Comparison of ENCODE assay signal across 26 mouse cellular contexts in the genomic region with DNA sequence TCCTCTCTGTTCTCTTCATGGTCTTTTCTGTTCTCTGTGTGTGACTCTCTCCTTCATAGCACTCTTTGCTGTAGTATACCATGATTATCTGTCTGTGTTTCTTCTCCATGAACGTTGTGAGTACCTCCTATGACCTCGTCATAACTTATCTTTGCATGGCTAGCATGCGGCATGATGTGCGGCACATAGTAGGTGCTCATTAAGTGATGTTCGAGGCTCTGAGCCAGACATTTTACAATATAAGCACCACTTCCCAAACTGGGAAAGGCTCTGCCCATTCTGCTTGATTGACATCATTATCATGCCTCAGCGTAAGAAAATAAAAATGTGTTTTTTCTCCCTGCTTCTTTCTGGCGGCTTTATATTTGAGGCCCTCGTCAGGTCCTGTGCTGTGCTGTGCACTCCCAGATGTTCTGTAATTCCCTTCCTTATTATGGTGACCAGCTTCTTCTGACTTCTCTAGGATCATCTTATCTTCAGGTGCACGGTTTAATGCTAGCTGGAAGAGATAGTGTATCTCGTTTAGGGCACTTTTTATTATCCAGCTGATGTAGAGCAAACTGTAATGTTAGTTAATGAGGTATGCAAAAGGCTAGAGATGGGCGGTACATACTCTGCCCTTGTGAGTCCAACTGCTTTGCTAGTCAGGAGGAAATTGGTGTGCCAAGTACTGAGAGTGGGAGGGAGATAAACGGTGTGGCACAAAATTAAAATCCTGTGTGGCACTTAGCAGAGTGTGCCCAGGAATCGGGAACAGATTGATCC. TPM values are rescaled to one million over a fixed set of nuclear protein-coding genes. Genes with fewer than 3 reads are reported as not detected.
DNase-seq lines count a peak whose midpoint lies in the region; ATAC-seq and TF ChIP-seq lines count a peak whose summit lies in the region.
"Had no signal": no experiment of that assay in that cellular context is flagged by ENCODE, and none has a peak within 500 bp of the region (broad histone marks: within the 10 kb centered on the region; RNA-seq: fewer than 3 reads in every experiment).

No protein-coding gene starts in this region.

- H3K79me2 ChIP-seq in CH12.LX (replicated peaks; ENCODE audit: control insufficient read depth, extremely low read depth, insufficient read depth, poor library complexity, severe bottlenecking), result no peaks in the 10 kb centered on the region

- no peak for ATAC-seq in heart, embryonic 11.5 days (replicated peaks; ENCODE audit: insufficient number of reproducible peaks, low FRiP score, low TSS enrichment)
- peak; percentile 93 for ATAC-seq in intestine, postnatal 0 days
- ATAC-seq in granulocyte monocyte progenitor cell, adult 5-6 weeks (replicated peaks; ENCODE audit: poor library complexity, severe bottlenecking), result no peak
- ATAC-seq: forebrain, embryonic 15.5 days; hindbrain, embryonic 16.5 days; midbrain, embryonic 15.5 days had no signal

- DNase-seq in heart, adult 11 months, result peak; percentile 81
- no peak for DNase-seq in CH12.LX (ENCODE audit: extremely low read depth)
- DNase-seq in R1 (ENCODE audit: low read depth, low spot score), result peak; percentile 33
- DNase-seq in embryo, embryonic 10.5 days (ENCODE audit: low spot score), result no peak
- no peak for DNase-seq in adrenal gland, postnatal 10 days
- DNase-seq: adrenal gland, postnatal 25 days; cerebellum, adult 11-12 months; cerebellum, adult 9-11 months; kidney, adult 11 months; right cerebral cortex, postnatal 25 days; spleen, adult 18-20 months; thymus, postnatal 14 days had no signal

- dilution Hi-C loops in CH12.LX (cut with MboI; ENCODE audit: extremely low pct_ligation_motif_present, extremely low pct_unique_long_range_greater_than_20kb, low sequenced_read_pairs), result no loop called here

- H3K36me3 ChIP-seq in heart, embryonic 11.5 days (ENCODE audit: control insufficient read depth, insufficient read depth, low read length), result peaks cover 13% of the 10 kb centered on the region
- peaks cover 0 to 26% of the 10 kb centered on the region in 2 experiments for H3K36me3 ChIP-seq in CH12.LX (replicated peaks in 1 of 2; ENCODE audit: control insufficient read depth in 1 of 2, insufficient read depth in 1 of 2, low read length in 1 of 2)
- peaks cover 6% of the 10 kb centered on the region; the same call in 1 of the 2 replicates for H3K36me3 ChIP-seq in intestine, postnatal 0 days (ENCODE audit: control insufficient read depth, insufficient read depth)
- H3K36me3 ChIP-seq: liver, embryonic 15.5 days; midbrain, embryonic 10.5 days; midbrain, embryonic 15.5 days had no signal

- no peaks in the 10 kb centered on the region for H3K4me1 ChIP-seq in heart, embryonic 11.5 days (ENCODE audit: control insufficient read depth, insufficient read depth, low read length)
- peaks cover 10 to 43% of the 10 kb centered on the region in 2 experiments for H3K4me1 ChIP-seq in CH12.LX (ENCODE audit: control insufficient read depth in 1 of 2, insufficient read depth in 2 of 2)
- H3K4me1 ChIP-seq in intestine, postnatal 0 days (replicated peaks; ENCODE audit: control insufficient read depth, insufficient read depth, low read length), result no peaks in the 10 kb centered on the region
- H3K4me1 ChIP-seq: forebrain, embryonic 15.5 days; limb, embryonic 12.5 days; liver, embryonic 15.5 days; lung, embryonic 15.5 days; midbrain, embryonic 10.5 days; midbrain, embryonic 15.5 days; neural tube, embryonic 15.5 days had no signal

- WGBS in heart, embryonic 11.5 days (ENCODE audit: insufficient replicate concordance), result 85% methylated on average over 13 of the region's 13 CpGs
- WGBS in intestine, postnatal 0 days, result 43% methylated on average over 13 of the region's 13 CpGs

- no peak overlapping the region for H3K4me3 ChIP-seq in heart, embryonic 11.5 days (ENCODE audit: low read depth, low read length)
- H3K4me3 ChIP-seq in CH12.LX (replicated peaks in 1 of 3; ENCODE audit: low read depth in 2 of 3, low read length in 2 of 3, poor library complexity in 1 of 3), result no peak overlapping the region
- H3K4me3 ChIP-seq in intestine, postnatal 0 days (ENCODE audit: low read depth, low read length), result no peak overlapping the region
- H3K4me3 ChIP-seq: forebrain, embryonic 15.5 days; heart, embryonic 15.5 days; layer of hippocampus, adult 2 months; left cerebral cortex, adult 2 months; limb, embryonic 12.5 days; liver, embryonic 15.5 days; lung, embryonic 15.5 days; midbrain, embryonic 10.5 days; midbrain, embryonic 15.5 days; neural tube, embryonic 15.5 days had no signal

- no peak for TF ChIP-seq RAD21 in CH12.LX (IDR thresholded peaks at IDR 0.05; ENCODE audit: low read depth, low read length)

- no peak for TF ChIP-seq EP300 in CH12.LX (IDR thresholded peaks at IDR 0.05; ENCODE audit: low read length)

- no peaks in the 10 kb centered on the region for H3K27me3 ChIP-seq in heart, embryonic 11.5 days (ENCODE audit: control insufficient read depth, insufficient read depth, low read length)
- no peaks in the 10 kb centered on the region for H3K27me3 ChIP-seq in CH12.LX (replicated peaks)
- H3K27me3 ChIP-seq in intestine, postnatal 0 days (replicated peaks; ENCODE audit: control insufficient read depth, insufficient read depth, low read length), result no peaks in the 10 kb centered on the region
- H3K27me3 ChIP-seq: forebrain, embryonic 15.5 days; heart, embryonic 15.5 days; limb, embryonic 12.5 days; liver, embryonic 15.5 days; lung, embryonic 15.5 days; midbrain, embryonic 15.5 days; neural tube, embryonic 15.5 days had no signal

- TF ChIP-seq CTCF in CH12.LX (conservative IDR thresholded peaks at IDR 0.05 in 1 of 2, IDR thresholded peaks at IDR 0.05 in 1 of 2; ENCODE audit: low read depth in 2 of 2, low read length in 2 of 2), result no peak
- no peak for TF ChIP-seq CTCF in intestine, postnatal 0 days (IDR thresholded peaks at IDR 0.05; ENCODE audit: low read depth)

- no peak overlapping the region for H3K9ac ChIP-seq in heart, embryonic 11.5 days (ENCODE audit: low read depth, low read length)
- H3K9ac ChIP-seq in CH12.LX (ENCODE audit: insufficient read depth, low read depth), result no peak overlapping the region
- H3K9ac ChIP-seq in intestine, postnatal 0 days (ENCODE audit: low read depth, low read length), result no peak overlapping the region
- H3K9ac ChIP-seq: forebrain, embryonic 15.5 days; heart, embryonic 15.5 days; limb, embryonic 12.5 days; liver, embryonic 15.5 days; lung, embryonic 15.5 days; midbrain, embryonic 15.5 days; neural tube, embryonic 15.5 days had no signal

- H3K9me3 ChIP-seq in heart, embryonic 11.5 days (replicated peaks; ENCODE audit: control insufficient read depth, low read length), result peaks cover 4% of the 10 kb centered on the region; the same call in 1 of the 2 replicates
- H3K9me3 ChIP-seq in CH12.LX (replicated peaks; ENCODE audit: low read length), result no peaks in the 10 kb centered on the region
- H3K9me3 ChIP-seq in intestine, postnatal 0 days (ENCODE audit: control insufficient read depth), result no peaks in the 10 kb centered on the region
- H3K9me3 ChIP-seq: forebrain, embryonic 15.5 days; heart, embryonic 15.5 days; liver, embryonic 15.5 days; lung, embryonic 15.5 days; midbrain, embryonic 10.5 days; midbrain, embryonic 15.5 days; neural tube, embryonic 15.5 days had no signal

- no peak overlapping the region for H3K27ac ChIP-seq in heart, embryonic 11.5 days (ENCODE audit: low read depth, low read length)
- no peak overlapping the region for H3K27ac ChIP-seq in CH12.LX (ENCODE audit: insufficient read depth, low read depth)
- no peak overlapping the region for H3K27ac ChIP-seq in intestine, postnatal 0 days (ENCODE audit: low read depth, low read length)
- H3K27ac ChIP-seq: forebrain, embryonic 15.5 days; heart, embryonic 15.5 days; layer of hippocampus, adult 2 months; left cerebral cortex, adult 2 months; limb, embryonic 12.5 days; liver, embryonic 15.5 days; lung, embryonic 15.5 days; midbrain, embryonic 10.5 days; midbrain, embryonic 15.5 days; neural tube, embryonic 15.5 days had no signal

- TF ChIP-seq POLR2A in CH12.LX (IDR thresholded peaks at IDR 0.05; ENCODE audit: low read depth, low read length), result peak; percentile 59

- H3K4me2 ChIP-seq in heart, embryonic 11.5 days, result no peak overlapping the region
- no peak overlapping the region for H3K4me2 ChIP-seq in CH12.LX (ENCODE audit: insufficient read depth, low read depth, poor library complexity, severe bottlenecking)
- peak overlapping the region; percentile 7; the same call in 1 of the 2 replicates for H3K4me2 ChIP-seq in intestine, postnatal 0 days (replicated peaks; ENCODE audit: low read depth)
- H3K4me2 ChIP-seq: forebrain, embryonic 15.5 days; heart, embryonic 15.5 days; limb, embryonic 12.5 days; liver, embryonic 15.5 days; lung, embryonic 15.5 days; midbrain, embryonic 15.5 days; neural tube, embryonic 15.5 days had no signal

- in situ Hi-C loops in CH12.LX (cut with MboI; ENCODE audit: low pct_ligation_motif_present, low pct_unique_long_range_greater_than_20kb, low sequenced_read_pairs), result no loop called here

TF ChIP-seq in CH12.LX, 34 proteins besides CTCF, POLR2A, EP300 and RAD21 (continues in another document):
- TF ChIP-seq IRF4 (IDR thresholded peaks at IDR 0.05; ENCODE audit: low read depth, low read length) (no peak), BHLHE40 (IDR thresholded peaks at IDR 0.05; ENCODE audit: low read depth, low read length) (no peak), TCF12 (IDR thresholded peaks at IDR 0.05; ENCODE audit: low read depth, low read length) (no peak), NELFE (IDR thresholded peaks at IDR 0.05; ENCODE audit: low read depth, low read length) (no peak), CHD1 (IDR thresholded peaks at IDR 0.05; ENCODE audit: low read depth, low read length) (no peak), ETS1 (conservative IDR thresholded peaks at IDR 0.05; ENCODE audit: low read depth, low read length) (no peak), MAFK (IDR thresholded peaks at IDR 0.05; ENCODE audit: insufficient replicate concordance, low read length) (no peak), POLR2AphosphoS2 (IDR thresholded peaks at IDR 0.05; ENCODE audit: low read depth, low read length) (no peak), TBP (conservative IDR thresholded peaks at IDR 0.05; ENCODE audit: low read depth, low read length) (peak; percentile 75; the same call in 1 of the 2 replicates), KAT2A (IDR thresholded peaks at IDR 0.05; ENCODE audit: insufficient replicate concordance, low read length) (no peak), JUN (IDR thresholded peaks at IDR 0.05; ENCODE audit: insufficient read depth, low read depth, low read length) (no peak), SIN3A (IDR thresholded peaks at IDR 0.05; ENCODE audit: low read length) (no peak)

RNA-seq across cellular contexts. Expression of a gene that starts 53.4 kb away (rescaled TPM):
- 272 and 282 TPM in 2 replicates for polyA plus RNA-seq in heart, embryonic 11.5 days (2014; fragmentation: Nextera tagmentation; extraction: Ambion mirVana)
- total RNA-seq in CH12.LX (2012; rRNA removed), result 101 and 103 TPM in 2 replicates
- 105 and 107 TPM in 2 replicates for total RNA-seq in CH12.LX (2014; rRNA removed)
- 127 TPM in 2 replicates for polyA plus RNA-seq in CH12.LX (2012; ENCODE audit: insufficient read length, low read depth)
- polyA plus RNA-seq in intestine, postnatal 0 days (2015; fragmentation: Nextera tagmentation; extraction: Ambion mirVana), result 44.9 and 49.6 TPM in 2 replicates
- 100 to 1,000 TPM; 130 to 134 TPM for total RNA-seq in adrenal gland, postnatal 10 days (2021)
- total RNA-seq in granulocyte monocyte progenitor cell, adult 5-6 weeks (2014; fragmentation: Nextera tagmentation), result 65.6 and 66.0 TPM in 2 replicates
- 262 and 276 TPM in 2 replicates for total RNA-seq in granulocyte monocyte progenitor cell, adult 5-6 weeks (2017)

Comparison
In these comparisons a context has a peak if more than half of its experiments do, and no peak if none do; other contexts are left out.
1. DNase-seq: peak in heart, adult 11 months (single experiment) and R1 (single experiment); none in CH12.LX (single experiment), embryo, embryonic 10.5 days (single experiment) and adrenal gland, postnatal 10 days (single experiment).